Mouse (Mus musculus) brain, embryonic 14.5 days (tissue): ENCODE results near the gene Dnal4.

ENCODE experiments used
- CTCF ChIP-seq: fragments of 200-500 bp; IDR thresholded peaks from 2 replicates; pipeline ENCODE4 v1.5.1; 2012; ENCODE audit warnings: inconsistent platforms, mild to moderate bottlenecking, moderate library complexity, borderline replicate concordance; ENCODE audit not compliant: insufficient read depth, insufficient read length; ENCODE audit errors: extremely low read depth
- POLR2A ChIP-seq: fragments of 200-500 bp; IDR thresholded peaks from 2 replicates; pipeline ENCODE4 v1.6.1; 2012; ENCODE audit warnings: mild to moderate bottlenecking, inconsistent platforms, borderline replicate concordance; ENCODE audit not compliant: poor library complexity, insufficient read depth, insufficient read length, severe bottlenecking; ENCODE audit errors: extremely low read depth

DNA sequence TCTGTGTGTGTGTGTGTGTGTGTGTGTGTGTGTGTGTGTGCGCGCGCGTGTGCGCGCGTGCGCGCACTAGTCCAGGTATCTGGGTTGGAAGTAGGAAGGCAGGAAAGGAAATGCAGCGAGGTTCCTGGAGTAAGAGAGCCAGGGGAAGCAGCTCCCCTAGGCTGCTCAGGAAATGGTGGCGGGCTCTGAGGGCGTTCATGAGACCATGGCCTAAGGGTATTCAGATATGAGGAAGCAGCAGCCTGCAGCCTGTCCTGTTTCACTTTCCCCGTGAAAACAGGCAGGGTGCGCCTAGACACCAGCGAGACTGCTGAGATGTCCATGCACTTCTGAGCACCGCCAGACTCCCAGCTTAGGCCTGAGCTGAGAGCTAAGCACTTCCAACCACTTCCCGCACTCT is 25.9 kb downstream of the Dnal4 start:
- TF ChIP-seq POLR2A (no peak), CTCF (no peak)
